Mouse (Mus musculus) lung, embryonic 15.5 days (tissue): ENCODE measurements around the gene Asap2. TPM values are rescaled to one million over a fixed set of nuclear protein-coding genes. Genes with fewer than 3 reads are reported as not detected.
A peak's percentile ranks its signal among the peaks of the same experiment; 100 is the strongest.

Experiments
- ATAC-seq: fragments of 200-750 bp; cut with Nextera tagmentation; 2 replicates; pipeline ENCODE4 v1.8.0; 2017; ENCODE audit warnings: moderate number of reproducible peaks, borderline replicate concordance; ENCODE audit not compliant: low FRiP score, low TSS enrichment; ENCODE audit errors: extremely low read depth
- H3K27ac ChIP-seq: fragments of 300-500 bp; sonication (generic); 2 replicates; pipeline ENCODE4 v1.5.1; 2015; ENCODE audit warnings: moderate library complexity, mild to moderate bottlenecking, inconsistent platforms
- H3K27me3 ChIP-seq: fragments of 300-500 bp; sonication (generic); 2 replicates; pipeline ENCODE4 v1.6.1; 2015; ENCODE audit warnings: inconsistent platforms
- H3K36me3 ChIP-seq: fragments of 300-500 bp; sonication (generic); 2 replicates; pipeline ENCODE4 v1.6.1; 2015; ENCODE audit warnings: inconsistent platforms
- H3K4me1 ChIP-seq: fragments of 300-500 bp; sonication (generic); 2 replicates; pipeline ENCODE4 v1.6.1; 2015; ENCODE audit warnings: inconsistent platforms
- H3K4me2 ChIP-seq: fragments of 300-500 bp; sonication (generic); 2 replicates; pipeline ENCODE4 v1.6.1; 2015; ENCODE audit warnings: inconsistent platforms, mild to moderate bottlenecking, moderate library complexity
- H3K4me3 ChIP-seq: fragments of 300-500 bp; sonication (generic); 2 replicates; pipeline ENCODE4 v1.5.1; 2015; ENCODE audit warnings: mild to moderate bottlenecking, inconsistent platforms
- H3K9ac ChIP-seq: fragments of 300-500 bp; sonication (generic); 2 replicates; pipeline ENCODE4 v1.6.1; 2015; ENCODE audit warnings: inconsistent platforms
- H3K9me3 ChIP-seq: fragments of 300-500 bp; sonication (generic); 2 replicates; pipeline ENCODE4 v1.6.1; 2016; ENCODE audit warnings: inconsistent platforms
- WGBS: fragments of 180-500 bp; shearing (Covaris S2); methylation state at CpG from one replicate; pipeline ENCODE4 v1.1.7; 2015; 5-methylcytosine and 5-hydroxymethylcytosine counted together
- polyA plus RNA-seq: library from polyadenylated mRNA; unstranded; fragments of >200 nt; fragmentation: Nextera tagmentation; extraction: Ambion mirVana; gene quantifications from 2 replicates; pipeline ENCODE4 v1.2.1, GENCODE M21; 2015

The Asap2 gene
- polyA plus RNA-seq, 1 experiment from 2014 or later: 9.6 TPM

DNA sequence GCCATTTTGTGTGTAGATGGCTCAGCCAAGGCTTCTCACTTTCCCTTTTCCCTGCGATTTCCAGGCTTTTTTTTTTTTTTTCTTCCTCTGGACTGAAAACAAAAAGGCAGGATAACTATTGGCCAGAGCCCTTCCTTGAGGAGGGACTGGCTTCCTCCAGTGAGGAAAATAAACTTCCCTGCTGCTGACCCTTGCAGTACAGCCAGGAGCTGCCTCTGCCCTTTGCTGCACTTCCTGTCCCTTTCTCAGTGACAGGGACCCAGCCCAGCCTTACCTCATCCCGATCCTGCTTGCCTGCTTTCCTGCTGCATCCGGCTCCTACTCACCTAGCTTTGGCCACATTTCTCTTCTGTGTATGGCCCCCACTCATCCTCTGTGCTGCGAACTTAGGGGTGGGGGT, 164.8 kb downstream of the Asap2 start:
- no peaks in the 10 kb centered on the region for H3K27me3 ChIP-seq
- H3K27ac ChIP-seq: no peak overlapping the region
- H3K9ac ChIP-seq: no peak overlapping the region
- ATAC-seq: no peak
- H3K4me1 ChIP-seq: peaks cover 28% of the 10 kb centered on the region
- 42% methylated on average over 4 of the region's 4 CpGs for WGBS
- H3K36me3 ChIP-seq: no peaks in the 10 kb centered on the region
- H3K9me3 ChIP-seq: no peaks in the 10 kb centered on the region
- H3K4me3 ChIP-seq: no peak overlapping the region
- 0 out of 2 replicates have a peak overlapping the region, but pooled peaks have one; percentile 3 for H3K4me2 ChIP-seq

DNA sequence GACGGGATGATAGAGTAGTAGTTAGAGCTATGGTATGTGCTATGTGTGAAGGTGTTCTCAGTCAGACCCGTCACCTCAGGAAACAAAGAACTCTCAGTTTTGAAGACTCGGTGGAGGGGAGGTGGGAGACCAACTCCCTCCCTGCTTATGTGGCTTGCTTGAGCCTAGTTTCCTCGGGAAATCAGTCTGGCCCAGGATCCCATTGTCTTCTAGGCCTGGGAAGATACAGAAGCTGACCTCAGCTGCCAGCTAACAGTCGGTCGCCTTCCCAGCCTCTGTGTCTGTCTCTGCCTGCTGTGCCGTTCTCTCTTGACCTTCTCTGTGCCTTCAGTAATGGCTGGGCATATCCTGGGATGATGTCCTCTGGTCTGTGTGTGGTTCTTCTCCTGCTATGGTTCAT, 169.0 kb downstream of the Asap2 start:
- Histone ChIP-seq H3K4me1 (peaks cover 44% of the 10 kb centered on the region), H3K36me3 (no peaks in the 10 kb centered on the region), H3K9me3 (no peaks in the 10 kb centered on the region), H3K4me3 (no peak overlapping the region), H3K27ac (0 out of 2 replicates have a peak overlapping the region, but pooled peaks have one; percentile 21), H3K4me2 (no peak overlapping the region), H3K9ac (no peak overlapping the region), H3K27me3 (no peaks in the 10 kb centered on the region)
- no peak for ATAC-seq
- 45% methylated on average over 7 of the region's 7 CpGs for WGBS

DNA sequence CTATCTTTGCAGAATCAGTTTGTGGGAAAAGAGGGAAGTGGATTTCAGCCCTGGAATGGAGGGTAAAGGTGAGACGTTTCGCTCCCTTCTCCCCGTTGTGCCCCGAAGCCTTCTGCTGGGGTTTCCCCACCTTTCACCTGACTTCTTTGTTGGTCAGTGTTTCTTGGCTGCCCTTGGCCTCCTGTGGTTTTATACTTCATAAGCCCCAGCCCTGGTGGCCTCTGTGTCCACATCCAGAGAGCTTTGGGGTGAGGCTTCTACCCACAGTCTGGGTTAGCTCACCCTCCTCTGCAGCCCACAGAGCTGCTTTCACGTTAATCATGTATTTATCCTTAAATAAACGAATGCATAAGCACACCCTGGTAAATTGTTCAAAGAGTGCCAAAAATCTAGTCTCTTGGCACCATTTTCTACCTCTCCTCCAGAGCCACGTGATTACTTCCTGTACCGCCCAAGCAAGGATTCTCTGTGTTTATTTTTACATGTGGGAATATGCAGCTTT, 170.1 kb downstream of the Asap2 start:
- Histone ChIP-seq H3K27me3 (no peaks in the 10 kb centered on the region), H3K36me3 (no peaks in the 10 kb centered on the region), H3K4me2 (no peak overlapping the region), H3K27ac (peak overlapping the region; percentile 27; the same call in 1 of the 2 replicates), H3K9ac (no peak overlapping the region), H3K9me3 (no peaks in the 10 kb centered on the region), H3K4me1 (peaks cover 35% of the 10 kb centered on the region), H3K4me3 (no peak overlapping the region)
- peak; percentile 40; the same call in 1 of the 2 replicates for ATAC-seq
- 38% methylated on average over 8 of the region's 8 CpGs for WGBS

DNA sequence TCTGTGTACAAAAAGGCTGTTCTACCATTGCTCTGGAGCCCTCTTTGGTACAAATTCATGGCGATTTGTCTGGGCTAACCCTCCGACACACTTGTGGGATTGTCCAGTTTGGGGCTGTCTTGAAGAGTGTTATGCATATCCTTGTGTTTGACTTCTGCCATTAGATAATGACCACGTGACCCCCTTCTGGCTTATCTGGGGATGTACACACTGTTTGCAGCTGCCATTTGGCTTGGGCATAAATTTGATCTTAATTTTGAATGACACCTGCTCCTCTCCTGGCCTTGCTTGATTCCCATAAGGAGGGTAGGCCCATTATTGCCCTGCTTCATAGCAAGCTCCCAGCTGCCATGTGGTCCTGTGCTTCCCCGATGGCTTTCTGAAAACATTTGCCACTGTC, 171.6 kb downstream of the Asap2 start:
- Histone ChIP-seq H3K9ac (no peak overlapping the region), H3K36me3 (no peaks in the 10 kb centered on the region), H3K9me3 (no peaks in the 10 kb centered on the region), H3K27me3 (no peaks in the 10 kb centered on the region), H3K4me1 (peaks cover 43% of the 10 kb centered on the region), H3K4me2 (no peak overlapping the region), H3K27ac (no peak overlapping the region), H3K4me3 (no peak overlapping the region)
- ATAC-seq: no peak
- 87% methylated on average over 4 of the region's 4 CpGs for WGBS

DNA sequence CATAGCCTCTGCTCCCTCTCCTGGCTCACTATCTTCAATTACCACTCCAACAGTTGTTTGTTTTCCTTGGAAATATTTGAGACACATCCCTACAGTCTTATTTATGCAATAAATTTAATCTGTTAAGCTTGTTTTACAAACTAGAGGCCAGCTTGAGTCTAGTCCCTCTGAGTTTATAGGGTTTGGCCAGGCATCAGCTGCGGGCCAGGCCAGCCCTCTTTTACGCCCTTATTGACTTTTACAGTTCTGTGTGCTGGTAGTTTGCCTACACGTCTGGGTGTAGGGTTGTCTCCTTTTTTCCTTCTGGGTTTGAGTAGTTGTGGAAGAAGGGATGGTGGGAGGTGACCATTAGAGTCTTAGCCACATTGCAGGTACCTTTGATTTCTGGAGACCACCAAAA, 173.4 kb downstream of the Asap2 start:
- no peak overlapping the region for H3K4me3 ChIP-seq
- ATAC-seq: no peak
- H3K4me2 ChIP-seq: no peak overlapping the region
- H3K4me1 ChIP-seq: peaks cover 51% of the 10 kb centered on the region
- no peaks in the 10 kb centered on the region for H3K36me3 ChIP-seq
- no peak overlapping the region for H3K9ac ChIP-seq
- WGBS: 55% methylated on average over 3 of the region's 3 CpGs
- H3K27ac ChIP-seq: 0 out of 2 replicates have a peak overlapping the region, but pooled peaks have one; percentile 8
- H3K9me3 ChIP-seq: no peaks in the 10 kb centered on the region
- no peaks in the 10 kb centered on the region for H3K27me3 ChIP-seq

DNA sequence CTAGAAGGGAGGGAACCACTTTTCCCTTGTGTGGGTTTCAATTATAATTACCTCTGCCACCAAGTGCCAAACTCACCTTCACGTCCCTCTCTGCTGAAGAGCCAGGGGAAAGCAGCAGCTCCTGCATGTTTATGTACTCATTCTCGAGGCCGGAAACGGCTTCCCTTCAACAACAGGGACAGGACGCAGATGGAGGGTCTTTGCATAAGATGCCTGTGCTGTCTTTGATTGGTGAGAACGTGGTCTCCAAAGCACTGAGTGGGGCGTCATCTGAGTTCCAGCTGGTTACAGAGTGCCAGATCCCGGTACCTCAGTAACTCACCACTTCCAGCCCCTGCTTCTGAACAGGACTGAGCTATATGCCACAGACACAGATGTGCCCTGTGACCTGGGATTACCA, 174.0 kb downstream of the Asap2 start:
- ATAC-seq: no peak
- Histone ChIP-seq H3K36me3 (0 out of 2 replicates have a peak, but pooled peaks cover 2% of the 10 kb centered on the region), H3K4me2 (no peak overlapping the region), H3K9me3 (no peaks in the 10 kb centered on the region), H3K4me3 (no peak overlapping the region), H3K9ac (no peak overlapping the region), H3K27me3 (no peaks in the 10 kb centered on the region), H3K27ac (0 out of 2 replicates have a peak overlapping the region, but pooled peaks have one; percentile 24), H3K4me1 (peaks cover 46% of the 10 kb centered on the region)
- WGBS: 52% methylated on average over 8 of the region's 8 CpGs

DNA sequence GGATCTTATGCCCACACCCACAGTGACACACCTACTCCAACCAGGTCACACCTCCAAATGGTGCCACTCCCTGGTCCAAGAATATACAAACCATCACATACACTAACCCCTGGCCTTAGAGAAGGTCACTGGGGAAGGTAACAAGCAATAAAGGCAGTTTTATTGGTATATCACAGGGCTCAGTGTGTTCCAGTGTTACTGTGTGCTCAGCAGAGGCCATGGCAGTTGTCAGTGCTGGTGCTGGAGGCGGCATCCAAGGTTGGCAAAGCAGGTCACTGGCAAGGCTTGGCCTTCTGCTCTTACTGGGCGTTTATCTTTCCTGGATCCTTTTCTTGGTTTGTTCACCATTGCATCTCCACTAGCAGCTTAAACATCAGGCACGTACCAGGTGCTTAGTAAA, 174.9 kb downstream of the Asap2 start:
- peaks cover 37% of the 10 kb centered on the region for H3K4me1 ChIP-seq
- H3K9me3 ChIP-seq: no peaks in the 10 kb centered on the region
- H3K9ac ChIP-seq: no peak overlapping the region
- H3K4me2 ChIP-seq: no peak overlapping the region
- H3K27ac ChIP-seq: no peak overlapping the region
- H3K36me3 ChIP-seq: 0 out of 2 replicates have a peak, but pooled peaks cover 5% of the 10 kb centered on the region
- WGBS: 86% methylated on average over 3 of the region's 3 CpGs
- no peak for ATAC-seq
- H3K27me3 ChIP-seq: no peaks in the 10 kb centered on the region
- no peak overlapping the region for H3K4me3 ChIP-seq

DNA sequence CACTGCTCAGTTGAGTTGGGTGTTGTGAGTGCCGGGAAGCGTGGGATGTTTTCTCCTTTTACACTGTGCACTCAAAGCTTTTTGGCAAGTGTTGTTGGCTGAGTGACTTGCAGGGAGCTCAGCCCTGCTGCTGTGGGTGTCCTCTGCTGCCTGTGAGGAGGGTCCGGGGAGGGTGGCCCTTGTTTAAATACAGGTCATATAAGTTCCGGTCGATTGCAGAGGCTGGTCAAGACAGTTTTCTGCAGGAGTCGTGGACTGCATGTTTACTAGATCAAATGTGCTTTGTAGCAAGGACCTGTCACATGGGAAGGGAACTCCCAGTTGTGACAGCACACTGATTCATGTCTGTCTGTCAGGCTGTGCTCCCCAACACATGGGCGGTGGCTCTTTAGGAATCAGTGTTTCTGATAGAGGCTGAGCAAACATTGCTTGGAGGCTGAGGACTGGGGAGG, 175.7 kb downstream of the Asap2 start:
- 27% methylated on average over 7 of the region's 7 CpGs for WGBS
- Histone ChIP-seq H3K9ac (no peak overlapping the region), H3K4me1 (peaks cover 29% of the 10 kb centered on the region), H3K4me2 (no peak overlapping the region), H3K36me3 (0 out of 2 replicates have a peak, but pooled peaks cover 5% of the 10 kb centered on the region), H3K27me3 (no peaks in the 10 kb centered on the region), H3K4me3 (no peak overlapping the region), H3K27ac (no peak overlapping the region), H3K9me3 (no peaks in the 10 kb centered on the region)
- no peak; the same call in 1 of the 2 replicates for ATAC-seq

DNA sequence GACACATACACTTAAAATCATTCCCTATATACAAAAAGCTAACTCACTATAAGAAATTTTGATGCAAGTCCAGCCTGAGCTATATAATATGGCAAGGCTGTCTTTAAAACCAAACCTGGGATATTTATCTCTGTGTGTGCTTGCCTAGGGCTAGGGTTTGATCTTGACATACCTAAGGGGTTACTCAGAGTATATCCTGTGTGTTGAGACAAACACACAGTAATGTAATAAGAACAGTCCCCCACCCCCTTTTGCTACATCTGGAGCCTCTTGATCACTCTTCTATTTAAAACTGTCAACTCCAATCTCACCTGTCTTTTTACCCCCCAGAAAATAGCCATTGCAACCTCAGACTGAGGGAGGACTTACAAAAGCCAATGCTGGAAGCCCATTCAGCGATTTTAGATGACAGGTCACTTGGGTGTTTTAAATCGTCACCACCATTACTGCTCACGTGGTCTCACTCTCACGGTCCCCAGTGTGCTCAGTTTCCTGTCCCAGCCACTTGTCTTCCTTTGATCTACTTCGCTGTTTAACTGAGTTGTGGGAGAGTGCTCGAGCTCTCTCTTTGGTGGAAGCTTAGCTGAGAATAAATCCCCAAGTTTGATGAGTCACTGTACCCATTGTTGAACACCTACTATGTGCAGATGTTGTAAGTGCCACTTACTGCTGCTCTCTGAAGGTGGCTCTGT, 176.8 kb downstream of the Asap2 start:
- H3K4me1 ChIP-seq: peaks cover 28% of the 10 kb centered on the region
- H3K4me3 ChIP-seq: no peak overlapping the region
- no peak for ATAC-seq
- H3K27me3 ChIP-seq: no peaks in the 10 kb centered on the region
- H3K9me3 ChIP-seq: no peaks in the 10 kb centered on the region
- no peak overlapping the region for H3K4me2 ChIP-seq
- H3K36me3 ChIP-seq: 0 out of 2 replicates have a peak, but pooled peaks cover 5% of the 10 kb centered on the region
- H3K27ac ChIP-seq: no peak overlapping the region
- 16% methylated on average over 6 of the region's 6 CpGs for WGBS
- no peak overlapping the region for H3K9ac ChIP-seq

DNA sequence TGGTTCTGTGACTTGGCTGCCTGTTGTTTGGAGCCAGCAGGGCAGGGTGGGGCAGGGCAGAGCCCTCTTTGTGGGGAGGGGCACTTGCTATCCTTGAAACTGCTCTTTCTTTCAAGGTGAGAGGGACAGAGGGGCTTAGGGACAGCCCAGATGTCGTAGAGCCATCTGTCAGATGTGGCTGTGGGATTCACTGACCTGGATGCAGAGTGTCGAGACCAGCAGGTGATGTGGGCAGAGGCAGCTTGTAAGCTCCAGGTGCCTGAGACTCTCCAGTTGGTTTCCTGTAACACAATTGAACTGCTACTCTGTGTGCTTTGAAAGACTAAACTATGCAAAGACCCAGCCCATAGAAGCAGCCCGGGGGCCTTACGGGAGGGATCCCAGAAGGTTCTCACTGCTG, 177.5 kb downstream of the Asap2 start:
- H3K27ac ChIP-seq: no peak overlapping the region
- H3K36me3 ChIP-seq: 0 out of 2 replicates have a peak, but pooled peaks cover 5% of the 10 kb centered on the region
- H3K9me3 ChIP-seq: no peaks in the 10 kb centered on the region
- WGBS: 72% methylated on average over 4 of the region's 4 CpGs
- H3K4me1 ChIP-seq: peaks cover 28% of the 10 kb centered on the region
- no peak overlapping the region for H3K4me3 ChIP-seq
- no peak overlapping the region for H3K4me2 ChIP-seq
- H3K9ac ChIP-seq: no peak overlapping the region
- no peaks in the 10 kb centered on the region for H3K27me3 ChIP-seq
- no peak for ATAC-seq

DNA sequence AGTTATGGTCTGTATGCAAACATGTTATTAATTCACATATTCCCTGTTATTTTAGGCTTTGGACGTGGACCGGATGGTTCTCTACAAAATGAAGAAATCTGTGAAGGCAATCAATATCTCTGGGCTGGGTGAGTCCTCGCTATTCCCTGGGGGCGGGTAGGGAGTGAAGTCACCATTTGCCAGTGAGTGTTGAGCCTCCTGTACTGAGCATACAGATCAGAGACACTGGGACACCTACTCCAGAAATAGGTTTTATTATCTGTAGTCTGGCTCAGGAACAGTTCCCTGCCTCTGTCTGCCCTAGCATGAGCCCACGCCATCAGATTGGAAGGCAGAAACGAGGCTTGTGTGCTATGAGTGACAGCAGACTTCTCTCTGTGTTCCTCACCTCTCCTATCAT, 177.9 kb downstream of the Asap2 start:
- H3K4me1 ChIP-seq: peaks cover 28% of the 10 kb centered on the region
- H3K4me2 ChIP-seq: no peak overlapping the region
- no peak overlapping the region for H3K4me3 ChIP-seq
- WGBS: 83% methylated on average over 6 of the region's 6 CpGs
- H3K36me3 ChIP-seq: 0 out of 2 replicates have a peak, but pooled peaks cover 5% of the 10 kb centered on the region
- ATAC-seq: no peak
- no peak overlapping the region for H3K27ac ChIP-seq
- H3K27me3 ChIP-seq: no peaks in the 10 kb centered on the region
- H3K9me3 ChIP-seq: no peaks in the 10 kb centered on the region
- no peak overlapping the region for H3K9ac ChIP-seq

DNA sequence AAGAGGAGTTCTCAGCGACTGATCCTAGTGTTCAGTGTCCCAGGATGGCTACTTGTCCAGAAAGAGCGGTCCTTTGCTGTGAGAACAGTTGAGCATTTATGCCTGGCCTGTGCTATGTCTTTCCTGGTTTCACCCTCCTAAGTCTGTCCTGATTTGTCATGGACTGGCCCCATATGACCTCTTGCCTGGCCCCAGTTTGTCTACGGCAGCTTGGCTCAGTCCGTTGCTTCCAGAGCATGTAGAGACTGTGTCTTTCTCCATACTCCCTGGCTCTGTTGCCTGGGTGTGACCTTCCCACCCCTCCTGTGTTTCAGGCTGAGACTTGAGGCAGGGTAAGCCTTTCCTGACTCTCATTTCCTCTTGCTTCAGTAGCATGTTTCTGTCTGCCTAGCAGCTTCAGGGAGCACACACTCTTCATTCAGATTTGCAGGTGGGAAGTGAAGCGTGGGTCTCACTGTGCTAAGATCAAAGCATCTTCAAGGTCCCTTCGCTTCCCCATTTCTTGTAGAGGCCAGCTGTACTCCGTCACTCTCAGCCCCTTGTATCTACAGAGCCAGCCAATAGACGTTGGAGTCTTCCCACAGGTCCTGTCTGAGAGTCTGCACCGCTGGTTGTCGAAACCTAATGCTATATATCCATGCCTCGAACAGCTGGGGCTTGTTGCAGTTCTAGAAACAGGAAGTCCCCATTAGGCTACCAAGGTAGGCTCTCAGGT, 181.7 kb downstream of the Asap2 start:
- ATAC-seq: no peak
- Histone ChIP-seq H3K9me3 (no peaks in the 10 kb centered on the region), H3K9ac (no peak overlapping the region), H3K27ac (no peak overlapping the region), H3K36me3 (0 out of 2 replicates have a peak, but pooled peaks cover 5% of the 10 kb centered on the region), H3K4me2 (no peak overlapping the region), H3K4me1 (peaks cover 10% of the 10 kb centered on the region), H3K27me3 (no peaks in the 10 kb centered on the region), H3K4me3 (no peak overlapping the region)
- WGBS: 56% methylated on average over 11 of the region's 11 CpGs
